Mouse (Mus musculus): Measurements from ENCODE around the gene Antxr1.

DNA sequence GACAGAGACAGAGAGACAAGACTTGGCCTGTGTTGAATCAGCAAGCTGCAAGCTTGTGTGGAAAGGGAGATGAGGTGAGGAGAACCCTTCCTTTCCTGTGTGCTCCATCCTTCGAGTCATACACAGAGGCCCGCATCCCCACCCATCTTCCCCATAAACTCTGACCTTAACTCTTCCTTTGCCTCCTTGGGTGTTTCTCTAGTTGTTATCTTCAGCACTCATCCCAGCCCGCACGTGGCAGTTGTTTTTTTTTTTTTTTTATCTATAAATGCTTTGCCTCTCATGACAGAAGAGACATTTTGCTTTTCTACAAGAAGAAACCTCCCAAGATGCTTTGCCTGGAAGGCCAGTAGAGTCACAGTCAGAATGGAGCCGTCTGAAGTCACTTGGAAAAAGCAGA, 197.1 kb downstream of the Antxr1 start:
- no peak for TF ChIP-seq CTCF (IDR thresholded peaks at IDR 0.05; ENCODE audit: low read depth, low read length)
- TF ChIP-seq POLR2A (IDR thresholded peaks at IDR 0.05; ENCODE audit: extremely low read depth, insufficient read depth, low read length), result no peak
